Mouse (Mus musculus): ENCODE measurements around the gene Fsd1l. TPM values are rescaled to one million over a fixed set of nuclear protein-coding genes. Genes with fewer than 3 reads are reported as not detected.
"Not testable (repeated sequence)": the region's sequence is repeated elsewhere in the genome, so short reads cannot be mapped to it uniquely, and the experiment has no call there.

Gene Fsd1l
- polyA plus RNA-seq, 1 experiment from 2014 or later = 1.7 TPM

- no peak for DNase-seq (ENCODE audit: low spot score)
These were observed 6.0 kb upstream of the Fsd1l start for GRCm38 (mm10) chr4:53625263-53625662.

- DNase-seq (ENCODE audit: low spot score) = no peak
These were observed 2.3 kb upstream of the Fsd1l start for GRCm38 (mm10) chr4:53628924-53629323.

GRCm38 (mm10) chr4:53630963-53631315 lies 332 bp upstream of the Fsd1l start:
- DNase-seq (ENCODE audit: low spot score) = no peak

- DNase-seq (ENCODE audit: low spot score) = no peak
These were observed 709 bp downstream of the Fsd1l start for GRCm38 (mm10) chr4:53632011-53632349.

- DNase-seq (ENCODE audit: low spot score) = no peak
These were observed 4.1 kb downstream of the Fsd1l start for GRCm38 (mm10) chr4:53635336-53635735.

- DNase-seq (ENCODE audit: low spot score) = no peak
These were observed 6.1 kb downstream of the Fsd1l start for GRCm38 (mm10) chr4:53637269-53637909.

- no peak for DNase-seq (ENCODE audit: low spot score)
These were observed 7.4 kb downstream of the Fsd1l start for GRCm38 (mm10) chr4:53638549-53639123.

- DNase-seq (ENCODE audit: low spot score) = no peak
These were observed 26.8 kb downstream of the Fsd1l start for GRCm38 (mm10) chr4:53658029-53658428.

- no peak for DNase-seq (ENCODE audit: low spot score)
These were observed 29.4 kb downstream of the Fsd1l start for GRCm38 (mm10) chr4:53660711-53661110.

GRCm38 (mm10) chr4:53682092-53682491 lies 50.8 kb downstream of the Fsd1l start:
- DNase-seq (ENCODE audit: low spot score) = no peak

- no peak for DNase-seq (ENCODE audit: low spot score)
These were observed 57.7 kb downstream of the Fsd1l start for GRCm38 (mm10) chr4:53688965-53689364.

- DNase-seq (ENCODE audit: low spot score) = no peak
These were observed 60.1 kb downstream of the Fsd1l start for GRCm38 (mm10) chr4:53691418-53691817.

- not testable (repeated sequence) for DNase-seq (ENCODE audit: low spot score)
These were observed 77.9 kb downstream of the Fsd1l start for GRCm38 (mm10) chr4:53709166-53709565.

- no peak for DNase-seq (ENCODE audit: low spot score)
These were observed 78.8 kb downstream of the Fsd1l start for GRCm38 (mm10) chr4:53710021-53710420.

GRCm38 (mm10) chr4:53710555-53711328 lies 79.5 kb downstream of the Fsd1l start:
- no peak for DNase-seq (ENCODE audit: low spot score)

- no peak for DNase-seq (ENCODE audit: low spot score)
These were observed 82.4 kb downstream of the Fsd1l start, which contains the start of gene Fktn for GRCm38 (mm10) chr4:53713704-53714050. Fktn (plus strand) TSS chr4:53713998.

GRCm38 (mm10) chr4:53714051-53714814 lies 83.0 kb downstream of the Fsd1l start:
- DNase-seq (ENCODE audit: low spot score) = peak; percentile 85

GRCm38 (mm10) chr4:53715977-53716376 lies 84.7 kb downstream of the Fsd1l start:
- DNase-seq (ENCODE audit: low spot score) = no peak

GRCm38 (mm10) chr4:53717546-53717945 lies 86.3 kb downstream of the Fsd1l start:
- no peak for DNase-seq (ENCODE audit: low spot score)

- no peak for DNase-seq (ENCODE audit: low spot score)
These were observed 87.0 kb downstream of the Fsd1l start for GRCm38 (mm10) chr4:53718261-53718660.

GRCm38 (mm10) chr4:53722506-53722905 lies 91.2 kb downstream of the Fsd1l start:
- no peak for DNase-seq (ENCODE audit: low spot score)

GRCm38 (mm10) chr4:53726100-53726499 lies 94.8 kb downstream of the Fsd1l start:
- DNase-seq (ENCODE audit: low spot score) = not testable (repeated sequence)
